Mouse (Mus musculus): ENCODE measurements around the gene Cdadc1. TPM values are rescaled to one million over a fixed set of nuclear protein-coding genes. Genes with fewer than 3 reads are reported as not detected.

Cdadc1 gene
- 23.9 TPM for polyA plus RNA-seq (2017; shearing (Covaris generic))

GRCm38 (mm10) chr14:59597398-59598259 lies at the start of gene Cdadc1:
Gene Cdadc1 (minus strand): TSS chr14:59597959.

DNA sequence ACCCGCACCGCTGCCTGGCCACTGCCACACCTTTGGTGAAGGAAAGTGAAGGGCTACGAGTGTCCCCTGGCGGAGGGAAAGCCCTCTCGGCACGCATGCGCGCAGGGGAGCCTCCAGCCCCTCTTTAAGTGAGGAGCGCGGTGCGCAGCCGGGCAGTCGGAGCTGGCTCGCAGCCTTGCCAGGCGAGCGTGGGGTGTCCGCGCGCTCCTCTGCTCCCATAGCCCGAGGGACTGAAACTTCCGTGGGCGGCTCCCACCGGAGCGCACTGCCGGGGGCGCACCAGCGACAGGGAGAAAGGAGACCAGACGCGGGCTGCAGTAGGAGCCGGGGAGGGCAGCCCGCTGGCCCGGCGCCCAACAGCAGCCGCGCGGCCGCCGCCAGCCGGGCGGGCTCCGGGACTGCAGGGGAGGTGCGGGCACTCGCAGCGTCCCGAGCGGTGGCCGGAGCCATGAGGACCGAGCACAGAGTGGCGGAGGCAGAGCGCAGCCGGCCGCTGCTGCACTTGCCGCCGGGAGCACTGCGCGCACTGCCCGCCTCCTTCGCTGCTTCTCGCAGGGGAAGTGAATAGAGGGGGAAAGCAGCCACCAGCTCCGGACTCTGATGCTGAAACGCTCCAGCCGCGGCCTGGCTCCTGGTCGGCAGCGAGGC lies 27.5 kb upstream of the Cdadc1 start, which contains the start of gene Shisa2:
Gene Shisa2 (plus strand): TSS at position 151 of the 648 bp plus-strand sequence.

Other genes with a start within 250 kb of the Cdadc1 start
- 7.2 TPM for gene Phf11d, start 232.5 kb downstream of the Cdadc1 start, polyA plus RNA-seq (2017; shearing (Covaris generic))
- gene Phf11c, start 202.6 kb downstream of the Cdadc1 start, polyA plus RNA-seq (2017; shearing (Covaris generic)) = 6.4 TPM
- 24.9 TPM for gene Setdb2, start 157.1 kb downstream of the Cdadc1 start, polyA plus RNA-seq (2017; shearing (Covaris generic))
- 54.5 TPM for gene Cab39l, start 157.0 kb downstream of the Cdadc1 start, polyA plus RNA-seq (2017; shearing (Covaris generic))
- 0.44 TPM for gene Shisa2, start 27.3 kb upstream of the Cdadc1 start, polyA plus RNA-seq (2017; shearing (Covaris generic))

All from effector memory CD4-positive, alpha-beta T cell, adult 7 months (primary cell).